Mouse (Mus musculus) mouse trophoblast stem cell (cell line): ENCODE results near the gene Tbx10.
"Not testable (repeated sequence)": the region's sequence is repeated elsewhere in the genome, so short reads cannot be mapped to it uniquely, and the experiment has no call there.

Experiments
- in situ Hi-C, 2 experiments: fragments of 300-500 bp; cut with MseI, MboI; formaldehyde crosslinking; loops; 2 replicates in 1 of 2; 3 replicates in 1 of 2; pipeline ENCODE4 v1.15.1; 2025

The Tbx10 gene

DNA sequence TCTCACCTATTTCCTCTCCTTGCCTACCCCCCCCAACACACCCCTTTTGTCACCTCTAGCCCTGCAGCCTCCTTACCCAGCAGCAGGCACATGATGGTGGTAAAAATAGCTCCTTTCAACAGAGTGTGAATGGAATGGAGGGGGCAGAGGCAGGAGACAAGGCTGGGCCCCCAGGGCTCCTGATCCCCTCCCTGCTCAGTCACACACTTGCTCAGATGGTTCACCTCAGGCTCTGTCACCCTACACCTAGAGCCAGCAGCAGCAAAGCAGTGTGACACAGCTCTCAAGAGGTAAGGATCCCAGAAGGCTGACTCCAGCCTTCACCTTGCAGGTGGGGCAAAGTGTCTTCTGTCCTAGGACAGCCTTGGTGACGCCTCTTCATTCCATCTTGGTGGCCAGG is 10.6 kb downstream of the Tbx10 start, which contains the start of gene Doc2g:
Gene Doc2g (plus strand): TSS at position 202 of the 400 bp plus-strand sequence.
- in situ Hi-C loops = no loop called here

DNA sequence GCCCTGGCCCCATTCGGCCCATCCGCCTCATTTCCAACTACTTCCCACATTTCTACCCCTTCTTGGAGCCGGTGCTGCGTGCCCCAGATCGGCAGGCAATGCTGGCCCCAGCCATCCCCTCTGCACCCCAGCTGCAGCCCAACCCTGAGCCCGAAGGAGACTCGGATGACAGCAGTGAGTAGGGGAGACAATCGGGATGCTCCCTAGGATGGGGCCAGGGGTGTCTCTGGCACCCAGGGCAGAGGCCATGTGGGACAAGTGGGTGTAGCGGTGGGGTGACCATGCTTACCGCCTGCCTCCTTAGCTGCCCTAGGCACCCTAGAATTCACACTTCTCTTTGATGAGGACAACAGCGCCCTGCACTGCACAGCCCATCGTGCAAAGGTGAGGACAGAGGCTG is 11.1 kb downstream of the Tbx10 start:
- in situ Hi-C loops = no loop called here

DNA sequence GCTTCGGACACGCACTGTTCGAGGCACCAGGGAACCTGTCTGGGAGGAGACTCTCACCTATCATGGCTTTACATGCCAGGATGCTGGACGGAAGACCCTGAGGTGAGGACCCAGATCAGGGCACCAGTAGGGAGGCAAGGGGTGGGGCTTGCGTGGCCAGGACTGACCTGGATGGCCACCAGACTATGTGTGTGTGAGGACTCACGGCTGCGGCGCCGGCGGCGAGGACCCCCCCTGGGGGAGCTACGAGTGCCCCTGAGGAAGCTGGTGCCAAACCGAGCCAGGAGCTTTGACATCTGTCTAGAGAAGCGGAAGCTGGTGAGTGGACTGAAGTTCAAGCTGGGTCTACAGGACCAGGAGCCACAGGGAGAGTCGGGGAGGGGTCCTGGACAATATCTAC is 11.8 kb downstream of the Tbx10 start:
- in situ Hi-C loops = no loop called here

DNA sequence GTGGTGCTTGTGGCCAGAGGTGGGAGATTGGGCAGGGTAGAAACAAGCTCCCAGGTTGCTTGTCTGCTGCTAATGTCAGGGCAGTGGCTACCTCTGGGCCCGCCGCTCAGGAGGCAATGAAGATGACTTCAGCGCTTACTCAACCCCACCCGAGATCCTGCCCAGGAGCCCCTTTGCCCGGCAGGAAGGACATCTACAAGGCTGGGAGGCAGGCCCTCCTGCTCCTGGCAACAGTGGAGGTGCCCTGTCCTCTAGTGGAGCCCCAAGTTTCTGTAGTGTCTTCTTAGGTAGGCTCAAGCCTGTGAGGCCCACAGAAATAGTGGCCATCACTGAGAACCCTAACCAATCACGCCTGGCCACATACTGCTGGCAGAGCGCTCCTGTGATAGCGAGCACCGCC is 12.5 kb downstream of the Tbx10 start:
- in situ Hi-C loops = no loop called here

DNA sequence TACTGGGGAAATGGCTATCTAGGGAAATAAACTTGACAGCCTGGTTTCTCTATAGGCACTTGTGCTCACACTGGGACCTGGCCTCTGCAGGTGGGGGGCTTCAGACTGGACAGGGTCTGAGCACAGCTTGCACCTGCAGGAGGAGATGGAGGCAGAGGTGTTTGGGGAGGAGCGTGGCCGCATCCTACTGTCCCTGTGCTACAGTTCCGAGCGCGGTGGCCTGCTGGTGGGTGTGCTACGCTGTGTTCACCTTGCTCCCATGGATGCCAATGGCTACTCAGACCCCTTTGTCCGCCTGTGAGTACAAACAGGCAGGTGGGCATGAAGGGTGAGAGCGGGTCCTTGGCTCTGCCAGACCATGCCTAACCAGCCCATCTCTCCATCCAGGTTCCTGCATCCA is 13.4 kb downstream of the Tbx10 start:
- in situ Hi-C loops = no loop called here

DNA sequence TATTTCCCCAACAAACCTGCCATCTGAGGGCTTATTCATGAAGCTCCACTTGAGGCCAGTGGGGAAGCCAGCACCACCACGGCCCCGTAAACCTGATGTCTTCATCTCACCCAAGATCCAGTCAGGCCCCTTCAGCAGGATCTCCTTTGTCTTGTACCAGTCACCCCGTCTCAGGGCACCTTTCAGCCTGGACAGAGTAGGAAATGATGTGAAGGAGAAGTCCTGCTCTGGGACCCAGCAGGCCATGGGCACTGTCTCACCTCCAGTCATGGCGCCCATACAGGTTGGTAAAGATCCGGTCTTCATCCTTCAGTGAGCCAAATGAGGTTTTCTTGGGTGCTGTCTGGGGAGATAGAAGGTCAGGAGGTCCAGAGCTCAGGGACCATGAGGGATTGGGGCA is 18.5 kb downstream of the Tbx10 start:
- in situ Hi-C loops = no loop called here

DNA sequence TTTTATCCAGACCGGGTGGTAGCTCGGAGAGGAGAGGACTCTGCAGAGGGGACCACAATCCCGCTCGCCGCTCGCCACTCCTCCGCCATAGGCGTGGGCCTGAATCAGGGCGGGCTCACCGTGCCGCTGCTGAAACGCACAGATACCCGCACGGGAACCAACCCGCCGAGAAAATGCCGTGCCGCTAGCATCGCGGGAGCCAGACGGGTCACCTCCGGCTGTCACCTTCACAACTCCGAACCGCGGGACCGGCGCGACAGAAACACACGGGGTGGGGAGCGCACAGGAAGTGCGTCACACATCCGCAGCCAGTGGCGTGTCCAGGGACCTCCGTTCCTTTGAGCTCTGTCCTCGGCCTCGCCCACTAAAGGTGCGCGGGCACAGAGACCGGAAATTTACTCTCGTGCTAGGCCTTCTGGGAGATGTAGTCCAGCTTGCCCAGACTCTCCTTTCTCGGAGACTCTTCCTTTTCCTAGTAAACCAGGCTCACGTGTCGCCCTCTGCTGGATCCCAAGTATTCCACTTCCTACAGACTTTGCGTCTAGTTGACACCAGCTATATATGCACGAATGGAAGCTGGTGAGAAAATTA is 20.0 kb downstream of the Tbx10 start, which contains the start of gene Ndufv1:
Gene Ndufv1 (minus strand): TSS at position 375 of the 591 bp plus-strand sequence.
- in situ Hi-C loops = no loop called here

DNA sequence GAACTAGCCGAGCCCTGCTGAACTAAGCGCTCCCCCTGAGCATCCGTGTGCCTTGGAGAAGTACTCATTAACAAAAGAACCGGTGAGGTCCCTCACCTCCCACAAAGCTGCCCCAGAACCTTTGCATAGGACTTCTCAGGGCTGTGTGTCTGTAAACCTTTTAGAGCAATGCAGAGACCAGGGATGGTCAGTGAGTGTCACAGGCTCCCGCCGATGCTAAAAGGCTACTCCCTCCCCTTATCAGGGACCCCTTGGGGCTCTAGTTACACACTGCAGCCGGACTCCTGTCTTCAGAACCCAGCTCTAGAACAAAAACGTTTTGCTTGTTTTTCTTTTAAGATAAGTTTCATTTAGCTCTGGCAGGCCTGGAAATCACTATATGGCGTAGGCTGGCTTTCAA is 20.5 kb downstream of the Tbx10 start:
- in situ Hi-C loops = no loop called here

DNA sequence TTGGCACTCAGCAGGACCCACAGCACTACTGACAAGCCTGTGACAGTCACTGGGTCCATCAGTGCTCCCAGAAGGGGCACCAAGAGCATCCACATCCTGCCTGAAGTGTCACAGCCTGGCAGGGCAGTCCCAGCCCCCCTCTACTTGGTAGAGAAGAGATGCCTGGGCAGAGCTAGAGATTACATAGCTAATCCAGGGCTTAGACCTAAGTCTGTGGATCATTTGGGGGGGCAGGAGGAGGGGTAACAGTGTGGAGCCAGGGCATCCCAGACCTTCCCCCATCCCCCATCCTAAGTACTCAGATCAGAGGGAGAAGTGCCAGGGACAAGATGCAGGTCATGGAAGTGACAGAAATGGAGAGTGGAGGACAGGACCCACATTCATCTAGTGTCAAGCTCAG is 22.2 kb downstream of the Tbx10 start:
- in situ Hi-C loops = loop anchor here in 1 of 2 experiments (5.0 kb wide), 1 partner anchor 37 kb away; no protein-coding TSS in a partner anchor

DNA sequence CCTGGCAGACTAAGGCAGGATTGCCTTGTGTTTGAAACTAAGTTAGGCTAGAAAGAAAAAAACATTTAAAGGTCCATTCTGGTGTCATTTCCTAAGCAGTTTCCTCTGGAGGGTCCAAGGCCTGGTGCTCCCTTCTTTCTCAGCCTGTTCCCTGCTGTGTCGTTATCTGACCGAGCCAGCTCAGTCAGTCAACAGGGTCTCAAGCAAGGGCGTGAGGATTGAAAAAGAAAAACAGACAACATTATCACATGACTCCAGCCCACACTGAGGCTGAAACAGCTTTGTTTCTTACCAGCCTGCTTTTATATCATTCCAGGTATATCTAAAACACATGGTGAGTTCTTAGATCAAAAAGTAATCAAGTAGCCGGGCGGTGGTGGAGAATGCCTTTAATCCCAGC is 23.1 kb downstream of the Tbx10 start:
- in situ Hi-C loops = loop anchor here in 1 of 2 experiments (5.0 kb wide), 1 partner anchor 37 kb away; no protein-coding TSS in a partner anchor

DNA sequence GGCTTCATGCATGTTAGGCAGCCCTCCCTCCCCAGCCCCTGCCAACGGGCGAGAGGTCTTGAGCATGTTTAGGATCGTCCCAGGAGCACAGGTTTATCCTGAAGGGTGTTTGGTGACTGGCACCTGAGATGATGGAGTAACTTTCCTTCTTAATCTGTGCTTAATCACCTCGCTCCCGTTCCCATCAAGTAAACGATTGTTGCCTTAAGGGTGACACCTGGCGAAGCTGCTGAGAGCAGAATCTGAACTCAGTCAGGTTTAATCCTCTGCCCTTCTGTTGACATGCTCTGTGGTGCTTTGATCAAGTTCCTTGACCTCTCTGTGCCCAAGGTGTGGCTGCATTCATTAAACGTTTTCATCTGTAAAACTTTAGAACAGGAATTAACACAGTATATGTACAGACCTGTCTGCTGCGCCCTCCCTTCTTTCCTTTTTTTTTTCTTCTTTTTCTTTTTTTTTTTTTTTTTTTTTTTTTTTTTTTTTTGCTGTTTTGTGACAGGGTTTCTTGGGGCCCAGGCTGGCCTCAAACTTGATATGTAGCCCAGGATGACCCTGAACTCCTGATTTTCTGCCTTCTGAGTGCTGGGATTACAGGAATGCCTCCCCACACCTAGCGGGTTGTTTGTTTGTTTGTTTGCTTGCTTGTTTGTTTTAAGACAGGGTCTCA is 25.5 kb downstream of the Tbx10 start:
- in situ Hi-C loops = loop anchor here in 1 of 2 experiments (5.0 kb wide), 1 partner anchor 34 kb away; no protein-coding TSS in a partner anchor

DNA sequence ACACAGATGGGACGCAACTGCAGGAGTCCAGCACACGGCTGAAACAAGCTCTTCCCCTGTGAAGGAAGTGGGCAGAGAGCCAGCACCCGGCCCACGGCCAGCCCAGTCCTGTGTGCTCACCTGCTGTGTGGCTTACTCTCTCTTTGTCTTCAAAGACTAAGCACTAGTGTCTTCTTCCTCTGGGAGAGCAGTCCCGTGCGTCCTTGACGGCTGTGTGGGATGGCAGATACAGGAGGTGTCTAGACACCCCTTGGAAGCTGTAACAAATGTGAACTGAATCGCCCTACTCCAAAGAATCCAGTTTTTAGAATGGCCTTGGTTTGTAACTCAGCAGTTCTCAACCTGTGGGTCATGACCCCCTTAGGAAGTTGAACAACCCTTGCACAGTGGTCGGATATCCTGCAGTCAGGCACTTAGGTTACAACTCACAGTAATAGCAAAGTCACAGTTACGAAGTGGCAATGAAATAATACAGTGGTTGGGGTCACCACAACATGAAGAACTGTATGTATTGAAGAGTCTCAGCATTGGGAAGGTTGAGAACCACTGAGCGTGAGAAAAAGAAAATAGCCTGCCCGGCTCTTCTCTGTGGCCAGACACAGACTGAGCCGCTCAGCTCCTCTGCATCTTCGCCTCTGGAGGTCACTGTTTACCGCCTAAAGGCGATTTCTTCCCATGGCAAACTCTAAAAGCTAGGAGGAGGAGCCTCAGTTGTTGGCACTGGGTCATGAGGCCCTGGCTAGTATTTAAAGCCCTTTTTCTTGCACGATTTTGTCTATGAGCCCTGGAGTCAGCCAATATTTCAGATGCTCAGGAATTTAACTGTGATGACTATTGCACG is 26.4 kb downstream of the Tbx10 start:
- in situ Hi-C loops = loop anchor here in 1 of 2 experiments (5.0 kb wide), 1 partner anchor 33 kb away; no protein-coding TSS in a partner anchor

DNA sequence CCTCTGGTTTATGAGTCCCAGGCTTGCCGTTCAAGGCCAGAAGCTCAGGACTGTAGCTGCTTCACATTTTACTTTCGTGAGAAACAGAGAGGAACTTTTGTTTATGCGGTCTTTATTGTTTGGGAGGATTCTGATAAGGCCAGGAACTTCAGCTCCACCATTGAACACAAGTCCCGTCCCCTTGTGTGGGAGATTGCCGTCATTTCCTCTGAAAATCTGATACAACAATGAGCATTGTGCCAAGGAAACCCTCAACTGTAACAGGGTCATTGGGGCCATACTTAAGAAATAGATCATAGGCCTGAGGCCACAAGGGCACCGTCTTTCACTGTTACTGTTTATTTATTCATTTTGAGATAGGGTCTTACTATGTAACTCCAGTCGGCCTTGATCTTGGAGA is 30.6 kb downstream of the Tbx10 start:
- in situ Hi-C loops = no loop called here

DNA sequence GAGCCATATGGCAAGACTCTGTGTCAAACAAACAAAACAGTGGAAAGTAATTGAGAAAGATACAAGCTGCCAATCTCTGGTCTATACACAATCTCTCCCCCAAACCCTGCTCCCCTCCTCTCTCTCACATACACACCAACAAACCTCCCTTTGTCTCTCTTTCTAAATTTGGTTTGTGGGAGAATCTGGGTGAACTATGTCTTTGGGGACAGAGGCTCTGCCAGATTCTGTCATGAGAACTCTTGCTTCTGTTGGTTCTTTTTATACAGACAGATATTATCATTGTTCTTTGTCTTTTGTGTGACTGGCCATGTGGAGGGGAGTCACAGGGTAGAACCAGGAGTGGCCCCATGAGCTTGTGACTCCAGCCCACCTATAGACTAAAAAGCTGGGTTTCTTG is 35.0 kb downstream of the Tbx10 start:
- in situ Hi-C loops = no loop called here

DNA sequence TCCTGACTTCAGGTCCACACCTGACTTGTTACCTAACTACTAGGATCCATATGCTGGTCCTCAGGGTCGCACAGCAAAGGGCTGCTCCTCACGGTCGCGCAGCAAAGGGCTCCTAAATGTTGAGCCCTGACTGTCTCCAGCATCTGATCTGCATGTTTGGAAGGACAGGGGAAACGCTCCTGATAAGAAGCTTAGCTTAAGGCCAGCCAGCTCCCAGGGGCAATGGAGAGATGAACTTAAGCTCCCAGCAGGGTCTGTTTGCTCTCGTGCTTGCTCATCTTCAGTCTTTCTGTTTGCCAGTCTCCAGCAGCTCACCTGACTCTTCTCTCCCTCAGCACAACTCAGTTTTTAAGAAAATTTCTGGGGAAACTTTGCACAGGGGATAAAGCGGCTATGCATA is 40.1 kb downstream of the Tbx10 start:
- in situ Hi-C loops = no loop called here

DNA sequence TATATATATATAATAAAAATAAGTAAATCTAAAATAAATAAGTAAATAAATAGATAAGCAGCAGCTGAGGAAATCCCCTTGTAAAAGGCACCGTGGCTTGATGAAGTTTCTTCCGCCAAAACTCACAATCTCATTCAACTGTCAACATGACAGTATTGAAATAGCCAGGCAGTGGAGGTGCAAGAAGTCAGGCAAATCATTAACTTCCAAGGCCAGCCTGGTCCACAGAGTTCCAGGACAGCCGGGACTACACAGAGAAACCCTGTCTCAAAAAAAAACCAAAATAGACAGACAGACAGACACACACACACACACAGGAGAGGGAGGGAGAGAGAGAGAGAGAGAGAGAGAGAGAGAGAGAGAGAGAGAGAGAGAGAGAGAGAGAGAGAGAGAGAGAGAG is 40.7 kb downstream of the Tbx10 start:
- in situ Hi-C loops = no loop called here

DNA sequence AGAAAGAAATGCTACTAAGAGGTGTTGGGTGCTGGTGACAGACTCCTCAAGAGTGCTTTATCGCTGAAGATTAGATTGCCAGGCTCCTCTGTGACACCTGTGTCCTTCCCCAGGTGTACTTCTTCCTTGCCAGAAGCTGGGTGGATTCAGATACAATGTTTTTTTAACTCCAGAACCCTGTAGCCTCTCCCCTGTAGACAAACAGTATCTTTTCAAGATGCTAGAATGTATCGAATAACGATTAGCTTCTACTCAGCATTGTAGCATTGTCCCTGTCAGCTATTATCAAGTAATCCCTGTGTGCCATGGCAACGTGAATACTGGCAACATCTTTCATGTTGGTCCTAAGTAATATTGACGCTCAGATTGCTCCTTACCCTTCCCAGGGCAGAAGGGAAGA is 41.2 kb downstream of the Tbx10 start:
- in situ Hi-C loops = no loop called here

DNA sequence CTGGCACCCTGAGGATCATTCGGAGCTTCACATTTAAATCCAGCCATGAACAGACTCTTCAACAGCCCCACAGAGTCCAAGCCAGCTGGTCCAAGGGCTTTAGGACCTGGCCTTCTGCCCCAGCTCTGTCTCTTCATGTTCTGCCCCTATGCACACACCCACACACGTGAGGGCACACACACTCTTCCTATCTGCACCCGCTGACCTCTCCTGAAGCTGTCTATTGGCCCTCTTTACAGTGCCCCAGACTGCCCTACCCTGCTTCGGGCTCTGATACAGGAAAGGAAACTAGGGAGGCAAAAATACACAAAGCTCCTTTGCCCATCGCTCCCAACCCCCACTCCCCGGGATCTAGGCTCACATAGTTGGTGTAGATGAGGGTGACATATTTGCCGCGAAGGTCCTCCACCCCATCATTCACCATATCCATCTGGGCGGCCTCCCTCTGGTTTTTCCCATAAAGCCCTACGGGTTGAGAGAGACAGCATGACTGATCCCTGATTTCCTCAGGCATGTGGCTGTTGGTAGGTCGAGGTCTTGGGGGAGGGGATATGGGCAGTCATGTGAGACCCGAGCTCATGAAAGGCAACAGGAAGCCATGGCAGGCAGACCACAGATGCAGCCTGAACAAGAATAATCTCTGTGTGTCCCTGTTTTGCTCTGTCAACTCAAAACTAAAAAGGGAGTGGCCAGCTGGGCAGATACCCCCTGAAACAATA is 43.9 kb downstream of the Tbx10 start:
- in situ Hi-C loops = no loop called here

DNA sequence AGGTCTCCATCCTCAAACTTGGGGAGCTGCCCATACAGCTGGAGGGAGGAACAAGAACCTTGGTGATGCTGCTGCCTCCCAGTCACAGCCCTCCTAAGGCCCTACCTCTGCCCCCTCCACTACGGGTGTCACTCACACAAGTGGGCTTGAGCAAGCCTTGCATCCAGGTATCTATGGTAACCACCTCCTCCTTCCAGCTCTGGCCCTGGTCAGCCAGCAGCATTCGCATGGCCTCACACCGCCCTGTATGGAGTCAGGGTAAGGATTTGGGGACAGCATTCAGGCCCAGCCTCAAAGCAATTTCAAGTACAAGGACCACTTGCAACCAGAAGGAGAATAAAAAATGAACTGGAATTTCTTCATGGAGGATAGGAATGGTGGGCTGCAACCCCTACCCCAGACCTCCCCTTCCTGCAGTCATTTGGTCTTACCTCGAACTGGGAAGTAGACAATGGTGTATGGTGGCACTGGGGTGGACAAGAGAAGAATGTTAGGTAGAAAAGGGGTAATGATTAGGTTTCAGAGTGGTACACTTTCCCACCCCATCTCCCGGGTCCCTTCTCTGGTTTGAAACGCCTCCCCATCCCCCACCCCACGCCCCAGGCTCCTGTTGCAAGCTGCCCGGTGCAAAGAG is 44.7 kb downstream of the Tbx10 start:
- in situ Hi-C loops = not testable (repeated sequence)

DNA sequence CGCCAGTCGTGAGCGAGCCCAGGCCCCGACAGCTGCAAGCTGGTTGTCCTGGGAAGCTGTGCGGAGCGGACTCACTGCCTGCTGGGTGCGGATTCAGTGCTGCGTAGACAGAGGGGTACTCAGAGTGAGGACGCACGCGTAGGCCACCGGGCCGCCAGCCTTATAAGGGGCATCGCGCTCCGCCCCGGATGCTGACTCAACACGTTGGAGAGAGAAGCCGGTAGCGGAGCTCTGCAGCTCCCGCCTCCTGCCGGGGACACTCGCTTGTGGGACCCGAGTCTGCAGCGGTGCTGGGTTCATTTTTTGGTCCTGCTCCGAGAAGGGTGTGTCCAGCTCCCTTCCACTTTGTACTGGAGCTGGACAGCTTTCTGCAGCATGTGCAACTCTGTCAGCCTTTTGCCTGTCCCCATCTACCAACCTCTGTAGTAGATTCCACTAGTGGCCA is 45.3 kb downstream of the Tbx10 start, which contains the start of gene Gstp1:
Gene Gstp1 (minus strand): TSS at position 198 of the 445 bp plus-strand sequence.
- in situ Hi-C loops = no loop called here

DNA sequence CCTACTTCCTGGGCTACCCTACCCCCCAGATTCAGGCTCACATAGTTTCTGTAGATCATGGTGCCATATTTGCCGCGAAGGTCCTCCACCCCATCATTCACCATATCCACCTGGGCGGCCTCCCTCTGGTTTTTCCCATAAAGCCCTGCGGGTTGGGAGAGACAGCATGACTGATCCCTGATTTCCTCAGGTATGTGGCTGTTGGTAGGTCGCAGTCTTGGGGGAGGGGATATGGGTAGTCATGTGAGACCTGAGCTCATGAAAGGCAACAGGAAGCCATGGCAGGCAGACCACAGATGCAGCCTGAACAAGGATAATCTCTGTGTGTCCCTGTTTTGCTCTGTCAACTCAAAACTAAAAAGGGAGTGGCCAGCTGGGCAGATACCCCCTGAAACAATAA is 48.4 kb downstream of the Tbx10 start:
- in situ Hi-C loops = not testable (repeated sequence)
